Mouse (Mus musculus): ENCODE data around the gene Car9. TPM values are rescaled to one million over a fixed set of nuclear protein-coding genes. Genes with fewer than 3 reads are reported as not detected.

Gene Car9
- total and polyA plus RNA-seq, 3 experiments: 0.77 to 3.3 TPM; not detected in 1

GRCm38 (mm10) chr4:43552437-43552836, 45.7 kb downstream of the Car9 start:
- peaks cover 0 to 11% of the 10 kb centered on the region in 2 experiments; a peak in 2 of 4 replicates for H3K4me1 ChIP-seq (ENCODE audit: control insufficient read depth in 1 of 2, insufficient read depth in 2 of 2, low read length in 2 of 2)
- peaks cover 7% of the 10 kb centered on the region; the same call in 1 of the 2 replicates for H3K79me2 ChIP-seq (ENCODE audit: control insufficient read depth, insufficient read depth, low read length, poor library complexity)
- no peak overlapping the region for H3K27ac ChIP-seq (ENCODE audit: control insufficient read depth, low read depth, low read length)
- no peak overlapping the region for H3K4me3 ChIP-seq (ENCODE audit: control insufficient read depth in 1 of 2, insufficient read depth in 1 of 2, low read depth in 2 of 2, low read length in 2 of 2)
- peaks cover 9 to 37% of the 10 kb centered on the region in 2 experiments for H3K36me3 ChIP-seq (ENCODE audit: control insufficient read depth in 1 of 2, insufficient read depth in 2 of 2, low read length in 2 of 2)
- TF ChIP-seq SMC3 (IDR thresholded peaks at IDR 0.05; ENCODE audit: low read depth, low read length) (no peak), TBP (IDR thresholded peaks at IDR 0.05; ENCODE audit: low read depth, low read length) (no peak), RCOR1 (IDR thresholded peaks at IDR 0.05; ENCODE audit: low read depth, low read length) (no peak), CHD1 (IDR thresholded peaks at IDR 0.05; ENCODE audit: low read depth, low read length) (no peak), ELF1 (IDR thresholded peaks at IDR 0.05; ENCODE audit: low read depth, low read length) (no peak), TCF12 (IDR thresholded peaks at IDR 0.05; ENCODE audit: low read depth, low read length) (no peak), UBTF (IDR thresholded peaks at IDR 0.05; ENCODE audit: borderline replicate concordance, insufficient read depth, low read depth, low read length) (no peak), GABPA (IDR thresholded peaks at IDR 0.05; ENCODE audit: low read depth, low read length) (no peak), KAT2A (conservative IDR thresholded peaks at IDR 0.05; ENCODE audit: low read depth, low read length) (no peak), HCFC1 (IDR thresholded peaks at IDR 0.05; ENCODE audit: low read depth, low read length) (no peak), NRF1 (IDR thresholded peaks at IDR 0.05; ENCODE audit: insufficient read depth, low read depth, low read length, poor library complexity, severe bottlenecking) (no peak)
- H3K27me3 ChIP-seq (ENCODE audit: control insufficient read depth in 1 of 2, insufficient read depth in 2 of 2, low read length in 2 of 2): no peaks in the 10 kb centered on the region
- no peak for DNase-seq (ENCODE audit: low read depth, low spot score)
- no peaks in the 10 kb centered on the region for H3K9me3 ChIP-seq (replicated peaks; ENCODE audit: insufficient read depth, low read length)
- H3K9ac ChIP-seq (ENCODE audit: control insufficient read depth, low read depth, low read length, poor library complexity, severe bottlenecking): no peak overlapping the region

GRCm38 (mm10) chr4:43553891-43554290, 47.1 kb downstream of the Car9 start:
- no peak for DNase-seq (ENCODE audit: low read depth, low spot score)
- peaks cover 10 to 25% of the 10 kb centered on the region in 2 experiments for H3K4me1 ChIP-seq (ENCODE audit: control insufficient read depth in 1 of 2, insufficient read depth in 2 of 2, low read length in 2 of 2)

More at GRCm38 (mm10) chr4:43553891-43554290, 47.1 kb downstream of the Car9 start:
- Histone ChIP-seq H3K4me3 (ENCODE audit: control insufficient read depth in 1 of 2, insufficient read depth in 1 of 2, low read depth in 2 of 2, low read length in 2 of 2) (no peak overlapping the region), H3K9me3 (replicated peaks; ENCODE audit: insufficient read depth, low read length) (no peaks in the 10 kb centered on the region), H3K27ac (ENCODE audit: control insufficient read depth, low read depth, low read length) (no peak overlapping the region), H3K36me3 (ENCODE audit: control insufficient read depth in 1 of 2, insufficient read depth in 2 of 2, low read length in 2 of 2) (peaks cover 23 to 36% of the 10 kb centered on the region in 2 experiments), H3K9ac (ENCODE audit: control insufficient read depth, low read depth, low read length, poor library complexity, severe bottlenecking) (no peak overlapping the region), H3K27me3 (ENCODE audit: control insufficient read depth in 1 of 2, insufficient read depth in 2 of 2, low read length in 2 of 2) (no peaks in the 10 kb centered on the region), H3K79me2 (ENCODE audit: control insufficient read depth, insufficient read depth, low read length, poor library complexity) (peaks cover 21% of the 10 kb centered on the region)
- no peak for TF ChIP-seq POLR2AphosphoS5 (IDR thresholded peaks at IDR 0.05; ENCODE audit: borderline replicate concordance, low read depth, low read length)
- TF ChIP-seq ZMIZ1 (IDR thresholded peaks at IDR 0.05; ENCODE audit: low read depth, low read length): no peak
- no peak for TF ChIP-seq MAZ (IDR thresholded peaks at IDR 0.05; ENCODE audit: low read depth, low read length)
- no peak for TF ChIP-seq KAT2A (conservative IDR thresholded peaks at IDR 0.05; ENCODE audit: low read depth, low read length)
- TF ChIP-seq TCF12 (IDR thresholded peaks at IDR 0.05; ENCODE audit: low read depth, low read length): no peak
- no peak for TF ChIP-seq TBP (IDR thresholded peaks at IDR 0.05; ENCODE audit: low read depth, low read length)
- TF ChIP-seq MAX (IDR thresholded peaks at IDR 0.05; ENCODE audit: low read length): no peak
- no peak for TF ChIP-seq SIN3A (IDR thresholded peaks at IDR 0.05; ENCODE audit: low read length)
- TF ChIP-seq CHD2 (IDR thresholded peaks at IDR 0.05; ENCODE audit: low read length): no peak
- TF ChIP-seq GATA1 (IDR thresholded peaks at IDR 0.05; ENCODE audit: low read depth, low read length): no peak
- TF ChIP-seq BHLHE40 (IDR thresholded peaks at IDR 0.05; ENCODE audit: borderline replicate concordance, low read depth, low read length): no peak
- no peak for TF ChIP-seq ZNF384 (IDR thresholded peaks at IDR 0.05; ENCODE audit: low read depth, low read length)
- no peak for TF ChIP-seq TAL1 (IDR thresholded peaks at IDR 0.05; ENCODE audit: low read length)
- no peak for TF ChIP-seq ZC3H11A (IDR thresholded peaks at IDR 0.05; ENCODE audit: low read depth, low read length)
- no peak for TF ChIP-seq MYC (IDR thresholded peaks at IDR 0.05; ENCODE audit: low read depth, low read length)
- TF ChIP-seq CHD1 (IDR thresholded peaks at IDR 0.05; ENCODE audit: low read depth, low read length): no peak
- TF ChIP-seq USF1 (IDR thresholded peaks at IDR 0.05; ENCODE audit: low read depth, low read length): no peak
